Mouse (Mus musculus) right cerebral cortex, postnatal 4 days (tissue): ENCODE measurements around the gene Baiap3.
"Not testable (repeated sequence)": the region's sequence is repeated elsewhere in the genome, so short reads cannot be mapped to it uniquely, and the experiment has no call there.

Source experiments
- DNase-seq: peaks from one replicate; pipeline ENCODE4 v3.0.0-alpha.2; 2022

Gene Baiap3

DNA sequence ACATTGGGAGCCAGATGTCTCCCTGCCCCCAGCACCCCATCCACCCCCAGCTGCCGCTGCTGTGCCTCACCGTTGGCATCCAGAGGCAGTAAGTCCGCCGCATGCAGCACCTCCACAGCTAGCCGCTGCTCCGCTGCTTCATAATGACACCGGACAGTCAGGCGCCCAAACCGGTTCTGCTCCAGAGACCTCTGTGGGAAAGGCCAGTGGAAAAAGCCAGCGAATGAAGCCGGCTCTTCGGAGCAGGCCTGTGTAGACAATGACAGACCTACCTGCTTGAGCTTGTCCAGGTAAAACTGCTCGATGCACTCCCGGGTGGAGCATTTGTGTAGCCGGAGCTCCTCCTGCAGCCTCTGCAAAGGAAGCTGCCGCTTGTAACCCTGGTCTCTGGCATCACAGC is 11.9 kb downstream of the Baiap3 start:
- no peak for DNase-seq

DNA sequence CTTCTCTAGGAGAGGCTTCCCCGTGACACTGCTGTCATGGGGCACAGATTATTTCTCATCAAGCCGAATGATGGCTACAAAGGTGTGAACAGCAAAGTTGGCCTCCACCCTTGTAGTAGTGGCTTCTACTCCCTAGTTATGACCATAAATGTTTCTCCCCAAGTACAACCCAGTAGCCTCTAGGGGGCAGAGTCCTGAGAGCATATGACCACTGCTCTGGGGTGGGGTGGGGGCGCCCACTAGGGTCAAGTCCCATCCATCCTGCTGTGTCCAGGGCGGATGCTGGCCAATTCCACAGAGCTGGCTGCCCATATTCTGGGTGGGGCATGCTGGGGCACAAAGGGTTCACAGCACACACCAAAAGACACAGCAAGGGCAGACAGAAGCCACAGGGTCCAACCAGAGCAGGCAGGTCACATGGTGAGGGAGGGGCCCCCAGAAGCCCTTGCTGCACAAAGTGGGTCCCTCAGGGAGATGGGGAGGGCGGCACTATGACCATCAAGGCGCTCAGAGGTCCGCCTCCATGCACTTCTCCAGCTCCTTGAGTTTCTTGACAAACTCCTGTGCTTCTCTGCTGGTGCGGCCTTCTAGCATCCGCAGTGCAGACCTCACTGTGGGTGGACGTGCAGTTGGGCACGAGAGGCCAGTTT is 12.9 kb downstream of the Baiap3 start:
- no peak for DNase-seq

DNA sequence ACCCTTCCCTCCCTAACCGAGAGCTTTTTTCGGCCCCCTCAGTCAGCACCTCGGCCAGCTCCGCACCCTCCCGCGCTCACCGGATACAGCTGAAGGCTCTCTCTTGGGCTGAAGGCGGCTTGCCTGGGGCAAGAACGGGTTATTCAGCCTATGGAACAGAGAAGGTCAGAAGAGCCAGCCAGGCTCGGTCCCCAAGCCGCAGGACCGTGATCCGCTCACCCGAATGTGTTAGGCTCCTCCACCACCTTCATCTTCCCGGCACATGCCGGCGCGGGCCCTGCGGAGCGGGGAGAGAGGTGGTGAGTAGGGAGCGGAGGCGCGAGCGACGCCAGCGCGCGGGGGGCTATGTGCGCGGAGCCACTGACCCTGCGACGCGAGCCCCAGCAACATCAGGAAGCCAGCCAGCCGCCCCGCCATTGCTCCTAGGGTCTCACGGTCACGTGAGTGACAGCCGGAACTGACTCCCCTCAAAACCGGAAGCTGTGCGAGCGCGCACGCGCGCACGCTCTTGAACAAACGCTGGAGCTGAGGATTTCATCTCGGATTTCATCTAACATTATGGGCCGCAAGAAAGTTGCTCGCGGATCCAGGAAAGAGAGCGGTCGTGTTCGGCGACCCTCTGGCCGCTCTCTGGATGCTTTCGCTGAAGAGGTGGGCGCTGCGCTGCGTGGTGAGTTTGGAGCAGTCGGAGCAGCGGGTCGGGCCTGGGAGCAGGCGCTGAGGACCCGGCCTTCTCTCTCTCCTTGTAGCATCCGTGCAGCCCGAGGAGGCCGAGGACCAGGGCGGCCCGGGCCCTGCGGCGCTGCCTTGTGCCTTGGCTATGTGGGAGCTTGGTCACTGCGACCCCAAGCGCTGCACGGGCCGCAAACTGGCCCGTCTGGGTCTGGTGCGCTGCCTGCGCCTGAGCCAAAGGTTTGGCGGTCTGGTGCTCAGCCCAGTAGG is 16.2 kb downstream of the Baiap3 start, which contains the start of the genes Gnptg and Tsr3:
Gnptg (minus strand) TSS at position 430 of the 942 bp plus-strand sequence.
Tsr3 (plus strand) TSS at position 476 of the 942 bp plus-strand sequence.
- DNase-seq = peak; percentile 84

DNA sequence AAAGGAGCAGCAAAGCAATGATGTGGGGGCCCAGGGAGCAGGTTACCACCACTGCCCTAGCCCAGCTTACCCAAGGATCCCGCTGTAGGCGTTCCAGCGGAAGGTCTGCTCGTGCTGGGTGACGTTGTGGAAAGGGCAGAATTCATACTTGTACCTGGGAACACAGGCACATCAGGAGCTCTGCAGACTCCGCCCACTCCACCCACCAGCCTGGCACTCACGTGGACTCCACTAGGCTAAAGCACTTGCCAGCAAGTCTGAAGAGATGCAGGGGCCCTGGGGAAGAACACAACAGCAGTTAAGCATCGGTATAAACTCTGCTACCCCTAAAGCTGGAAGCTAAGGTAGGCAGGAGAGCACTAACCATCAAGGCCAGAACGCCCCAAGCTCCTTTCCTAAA is 20.5 kb downstream of the Baiap3 start:
- no peak for DNase-seq

DNA sequence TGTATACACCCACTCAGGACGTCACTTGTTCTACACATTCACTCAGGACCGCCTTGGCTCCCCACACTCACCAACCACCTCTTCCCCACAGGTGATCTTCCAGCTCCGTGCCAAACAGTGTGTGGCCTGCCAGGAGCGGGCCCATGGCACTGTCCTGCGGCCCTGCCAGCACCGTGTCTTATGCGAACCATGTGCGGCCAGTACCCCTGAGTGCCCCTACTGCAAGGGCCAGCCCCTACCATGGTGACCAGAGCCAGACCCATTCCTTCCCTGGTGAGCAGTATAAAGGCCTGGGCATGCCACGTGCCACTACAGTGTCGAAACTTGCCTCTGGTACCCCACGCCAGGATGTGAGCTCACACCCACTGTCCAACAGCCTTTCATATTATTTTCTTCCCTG is 24.5 kb downstream of the Baiap3 start:
- not testable (repeated sequence) for DNase-seq

DNA sequence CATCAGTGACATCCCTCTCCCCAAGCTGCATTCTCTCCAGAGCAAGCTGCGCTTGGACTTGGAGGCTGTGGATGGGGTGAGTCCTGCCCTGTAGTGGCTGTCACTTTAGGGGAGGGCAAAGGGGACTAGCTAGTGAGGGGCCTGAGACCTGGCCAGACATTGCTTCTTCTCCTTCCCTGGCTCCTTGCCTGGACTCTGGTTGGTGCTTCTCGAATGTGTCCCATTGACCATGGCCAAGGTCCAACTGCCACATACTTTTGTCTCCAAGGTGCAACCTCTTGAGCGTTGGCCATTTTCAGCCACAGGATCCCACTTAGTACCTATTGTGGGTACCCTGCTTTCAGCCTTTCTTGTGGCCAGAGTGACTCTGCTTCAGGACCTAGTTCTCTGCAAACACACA is 25.5 kb downstream of the Baiap3 start:
- DNase-seq = no peak

DNA sequence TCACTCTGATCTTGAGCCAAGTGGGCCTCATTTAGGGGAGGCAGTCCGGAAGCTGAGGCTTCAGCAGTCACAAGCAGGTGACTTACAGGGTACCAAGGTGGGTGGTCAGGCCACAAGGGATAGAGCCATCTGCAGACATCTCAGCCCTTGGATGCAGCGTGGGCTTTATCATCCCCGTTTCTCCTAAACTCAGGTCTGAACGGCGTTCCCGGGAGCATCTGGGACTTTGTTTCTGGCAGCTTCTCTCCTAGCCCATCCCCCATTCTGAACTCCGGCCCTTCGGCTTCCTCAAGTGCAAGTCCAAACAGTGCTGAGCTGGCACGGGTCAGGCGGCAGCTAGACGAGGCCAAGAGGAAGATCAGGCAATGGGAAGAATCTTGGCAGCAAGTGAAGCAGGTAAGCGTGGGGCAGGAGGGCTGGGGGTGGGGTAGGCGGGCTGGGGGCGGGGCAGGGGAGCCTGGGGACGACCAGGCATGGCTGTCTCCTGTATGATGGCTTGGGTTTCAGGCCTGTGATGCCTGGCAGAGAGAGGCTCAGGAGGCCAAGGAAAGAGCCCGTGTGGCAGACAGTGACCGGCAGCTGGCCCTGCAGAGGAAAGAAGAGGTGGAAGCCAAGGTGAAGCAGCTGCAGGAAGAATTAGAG is 26.0 kb downstream of the Baiap3 start:
- DNase-seq = not testable (repeated sequence)

DNA sequence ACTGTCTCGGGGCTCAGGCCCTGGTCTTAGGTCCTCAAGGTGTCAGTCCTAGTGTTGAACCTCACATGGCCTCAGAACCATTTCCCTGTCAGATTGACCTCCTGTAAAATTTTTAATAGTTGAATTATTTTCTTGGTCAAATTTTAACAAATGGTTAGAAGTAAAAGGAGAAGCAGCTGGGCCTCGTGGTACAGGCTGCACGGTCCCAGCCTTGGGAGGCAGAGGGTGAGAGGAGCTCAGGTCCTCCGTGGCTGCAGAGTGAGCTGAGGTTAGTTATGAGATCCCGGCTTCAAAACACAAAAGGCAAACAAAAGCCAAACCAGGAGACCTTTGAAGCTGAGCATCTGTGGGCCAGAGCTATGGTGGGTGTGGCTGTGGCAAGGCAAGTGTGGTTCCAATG is 28.2 kb downstream of the Baiap3 start:
- DNase-seq = no peak

DNA sequence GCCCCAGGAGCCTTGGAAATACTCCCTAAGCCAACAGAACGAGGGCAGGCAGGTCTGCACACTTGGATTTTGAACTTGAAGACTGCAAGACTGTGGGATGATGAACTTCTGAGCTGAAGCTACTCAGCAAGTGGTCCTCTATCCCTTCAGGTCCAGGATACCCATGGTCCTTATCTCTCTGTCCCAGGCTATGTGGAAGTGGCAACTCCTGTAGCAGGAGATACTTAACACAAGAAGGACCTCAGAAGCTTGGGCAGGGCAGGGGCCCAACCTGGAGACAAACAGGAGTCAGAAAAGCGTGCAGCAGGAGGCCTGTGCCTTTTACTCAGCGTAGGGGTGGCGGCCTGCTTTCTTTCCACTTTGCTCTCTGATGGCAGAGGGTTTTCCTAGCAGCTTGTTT is 30.5 kb downstream of the Baiap3 start:
- no peak for DNase-seq

DNA sequence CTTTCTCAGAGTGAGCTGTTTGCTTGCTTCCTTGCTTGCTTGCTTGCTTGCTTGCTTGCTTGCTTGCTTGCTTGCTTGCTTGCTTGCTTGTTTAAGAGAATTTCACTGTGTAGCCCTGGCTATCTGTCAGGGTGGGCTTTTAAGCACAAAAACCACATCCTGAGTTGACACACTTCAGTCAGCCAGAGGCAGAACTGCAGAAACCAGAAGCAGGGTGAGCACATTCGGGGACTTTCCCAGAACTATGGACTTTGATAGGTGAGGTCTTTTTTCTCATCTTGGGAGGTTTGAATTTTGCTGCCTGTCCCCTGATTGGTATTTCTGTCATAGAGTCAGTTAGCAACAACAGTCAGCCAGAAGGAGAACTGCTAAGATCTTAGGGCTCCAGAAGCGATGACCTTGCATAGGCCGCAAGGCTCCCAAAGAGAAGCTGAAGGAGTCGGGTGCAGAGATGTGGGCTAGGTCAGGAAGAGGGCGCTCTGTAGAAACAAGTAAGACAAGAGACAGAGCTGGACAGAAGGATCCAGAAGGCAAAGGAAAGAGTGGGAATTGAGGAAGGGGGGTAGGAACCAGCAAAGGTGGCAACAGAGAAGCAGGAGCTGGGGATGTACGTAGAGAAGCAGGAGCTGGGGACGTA is 31.5 kb downstream of the Baiap3 start:
- DNase-seq = no peak

DNA sequence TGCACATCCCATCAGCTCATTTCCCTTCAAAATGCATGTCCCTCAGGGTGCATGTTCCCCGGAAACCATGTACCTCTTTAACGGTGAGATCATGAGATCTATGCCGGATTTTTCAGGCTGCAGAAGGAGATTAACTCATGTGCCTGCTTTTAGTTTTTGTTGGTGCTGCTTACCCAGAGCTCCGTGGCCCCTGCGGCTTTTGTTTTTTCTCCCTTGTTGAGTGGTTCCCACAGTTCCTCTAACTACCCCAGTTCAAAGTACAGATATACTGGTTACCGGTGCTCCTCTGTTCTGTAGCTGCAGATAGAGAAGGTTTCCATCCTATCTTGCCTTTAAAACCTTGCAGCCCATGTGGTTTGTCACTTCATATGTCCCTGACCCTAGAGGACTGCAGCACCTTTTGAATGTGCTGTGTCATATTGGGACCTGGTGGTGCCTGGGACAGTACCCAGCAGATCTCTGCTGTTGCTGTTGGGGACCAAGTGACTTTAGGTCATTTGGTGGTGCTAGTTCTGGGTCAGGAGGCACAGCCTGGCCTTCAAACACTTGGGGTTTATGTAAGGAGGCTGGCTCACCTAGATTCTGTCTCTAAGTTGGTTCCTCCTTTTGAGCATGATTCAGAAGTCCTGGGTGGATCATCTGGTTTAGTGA is 33.1 kb downstream of the Baiap3 start:
- no peak for DNase-seq

DNA sequence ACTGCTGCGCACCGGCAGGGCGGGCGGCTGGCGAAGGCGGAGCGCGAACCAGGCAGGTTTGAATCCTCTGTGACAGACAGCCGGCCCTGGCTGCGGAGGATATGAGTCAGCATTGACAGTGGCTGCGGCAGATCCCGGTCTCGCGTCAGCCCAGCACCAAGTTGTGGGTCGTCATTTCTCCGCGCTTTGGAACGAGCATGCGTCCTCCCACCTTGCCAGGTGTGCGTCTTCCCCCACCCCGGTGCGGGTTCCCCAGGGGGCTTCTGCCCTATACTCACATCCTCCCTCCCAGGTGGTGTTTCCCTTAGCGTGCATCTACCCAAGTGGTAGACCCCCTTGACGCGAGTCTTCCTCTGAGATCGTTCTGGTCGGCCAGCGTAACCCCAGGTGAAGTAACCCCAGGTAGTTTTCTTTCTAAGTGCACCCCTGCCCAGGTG is 33.6 kb downstream of the Baiap3 start:
- DNase-seq = not testable (repeated sequence)

DNA sequence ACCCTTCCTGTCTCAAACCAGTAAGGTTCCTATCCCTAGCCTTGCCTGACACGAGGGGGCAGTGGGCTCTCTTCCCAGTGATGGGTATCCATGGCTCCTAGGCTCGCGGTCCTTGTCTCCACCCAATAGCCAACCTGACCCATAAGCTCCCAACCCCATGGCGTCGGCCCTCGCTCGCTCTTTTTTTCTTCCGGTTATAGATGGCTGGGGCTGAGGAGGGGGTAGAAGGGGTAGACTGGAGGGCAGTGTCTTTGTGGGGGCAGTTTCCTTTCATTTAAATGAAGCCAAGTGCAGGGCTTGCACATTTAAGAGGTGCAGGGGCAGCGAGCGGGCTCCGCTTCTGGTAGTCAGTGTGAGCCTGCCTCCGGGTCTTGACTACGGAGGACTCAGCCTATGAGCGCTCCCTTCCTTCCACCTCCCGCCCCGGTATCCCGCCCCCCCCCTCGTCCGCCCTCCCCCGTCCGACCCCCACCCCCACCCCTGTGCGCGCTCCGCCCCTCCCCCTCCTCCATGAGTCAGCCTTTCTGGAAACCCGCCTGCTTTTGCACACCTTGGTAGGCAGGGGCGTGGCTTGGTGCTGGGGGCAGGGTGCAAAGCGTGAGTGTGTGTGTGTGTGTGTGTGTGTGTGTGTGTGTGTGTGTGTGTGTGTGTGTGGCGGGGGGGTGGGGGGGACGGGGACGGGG is 34.2 kb downstream of the Baiap3 start:
- peak; percentile 65 for DNase-seq

DNA sequence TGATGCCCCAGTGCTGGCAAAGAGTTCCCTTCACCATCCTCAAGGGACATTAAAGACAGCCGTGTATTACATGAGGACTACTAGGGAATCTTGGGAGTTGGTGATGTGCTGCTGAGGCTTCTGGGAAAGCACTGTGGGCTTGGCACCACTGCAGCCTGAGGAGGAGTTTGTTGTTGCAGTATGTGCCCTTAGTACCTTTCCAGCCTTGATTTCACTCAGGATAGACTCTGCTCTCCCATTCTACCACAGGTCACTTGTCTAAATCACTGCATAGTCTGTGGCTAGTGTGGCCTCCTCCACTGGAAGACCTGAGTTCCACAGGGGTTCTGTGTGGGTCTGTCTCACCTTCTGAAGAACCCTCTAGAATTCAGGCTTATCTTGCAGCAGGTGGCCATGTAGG is 35.4 kb downstream of the Baiap3 start:
- DNase-seq = no peak

DNA sequence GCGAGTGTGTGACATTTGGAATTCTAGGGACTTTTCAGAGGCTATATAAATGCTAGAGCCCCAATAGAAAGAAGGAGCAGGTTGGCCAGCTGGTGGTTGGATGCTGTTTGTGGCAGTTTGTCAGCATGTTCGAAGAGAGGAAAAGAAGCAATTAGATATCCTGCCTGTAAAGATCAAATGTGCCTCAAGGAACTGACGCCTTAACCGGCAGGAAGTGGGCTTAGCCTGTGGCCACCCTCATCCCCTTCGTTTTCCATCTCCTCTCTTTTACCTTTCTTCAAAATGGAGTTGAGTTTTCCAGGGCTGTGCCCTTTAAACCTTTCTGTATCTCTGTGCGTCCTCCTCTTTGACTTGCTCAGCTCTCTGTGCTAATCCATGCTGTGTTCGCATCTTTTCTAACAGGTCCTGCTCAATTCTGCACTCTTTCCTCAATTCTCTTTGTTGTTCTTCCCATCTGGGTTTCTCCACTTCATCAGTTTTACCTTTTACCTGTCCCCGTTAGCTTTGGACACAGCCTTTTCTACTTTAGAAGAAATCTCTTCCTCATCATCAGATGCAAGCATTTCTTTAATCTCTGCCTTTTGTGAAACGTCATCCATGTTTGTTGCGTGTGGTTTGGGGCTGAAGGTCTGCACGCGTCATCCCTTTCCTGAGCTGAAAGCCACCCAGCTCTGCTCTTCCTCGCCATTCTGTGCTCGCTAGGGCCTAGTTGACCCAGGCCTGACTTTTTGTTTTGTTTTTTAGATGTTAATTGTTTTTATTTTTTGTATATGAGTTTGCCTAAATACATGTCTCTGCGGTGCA is 36.5 kb downstream of the Baiap3 start:
- DNase-seq = no peak

DNA sequence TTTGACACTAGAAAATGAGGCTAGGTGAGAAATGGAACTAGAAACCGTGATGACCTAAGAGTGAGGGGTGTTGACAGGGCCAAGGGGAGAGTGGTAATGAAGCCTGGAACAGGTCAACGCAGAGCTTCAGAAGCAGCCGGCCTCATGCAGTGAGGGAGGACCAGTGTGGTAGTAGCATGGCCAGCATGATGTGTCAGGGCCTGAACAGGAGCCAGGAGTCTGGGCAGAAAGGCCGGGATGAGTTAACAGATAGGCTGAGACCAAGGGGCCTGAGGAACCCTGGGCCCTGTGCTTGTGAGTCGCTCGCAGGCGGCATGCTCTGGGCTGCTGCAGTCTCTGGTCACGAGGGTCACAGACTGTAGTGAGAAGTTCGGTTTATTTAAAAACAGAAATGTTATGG is 37.2 kb downstream of the Baiap3 start:
- DNase-seq = no peak

DNA sequence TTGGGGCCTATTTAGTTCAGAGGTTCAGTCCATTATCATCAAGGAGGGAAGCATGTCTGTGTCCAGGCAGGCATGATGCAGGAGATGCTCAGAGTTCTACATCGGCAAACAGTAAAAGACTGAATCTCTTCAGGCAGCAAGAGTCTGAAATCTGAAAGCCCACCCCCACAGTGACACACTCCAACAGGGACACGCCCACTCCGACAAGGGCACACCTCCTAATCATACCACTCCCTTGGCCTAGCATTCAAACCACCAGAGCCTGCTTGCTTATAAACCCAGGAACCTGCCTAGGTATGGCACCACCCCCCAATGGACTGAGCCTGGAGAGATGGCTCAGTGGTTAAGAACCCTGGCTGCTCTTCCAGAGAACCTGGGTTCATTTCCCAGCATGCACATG is 40.7 kb downstream of the Baiap3 start:
- no peak for DNase-seq

DNA sequence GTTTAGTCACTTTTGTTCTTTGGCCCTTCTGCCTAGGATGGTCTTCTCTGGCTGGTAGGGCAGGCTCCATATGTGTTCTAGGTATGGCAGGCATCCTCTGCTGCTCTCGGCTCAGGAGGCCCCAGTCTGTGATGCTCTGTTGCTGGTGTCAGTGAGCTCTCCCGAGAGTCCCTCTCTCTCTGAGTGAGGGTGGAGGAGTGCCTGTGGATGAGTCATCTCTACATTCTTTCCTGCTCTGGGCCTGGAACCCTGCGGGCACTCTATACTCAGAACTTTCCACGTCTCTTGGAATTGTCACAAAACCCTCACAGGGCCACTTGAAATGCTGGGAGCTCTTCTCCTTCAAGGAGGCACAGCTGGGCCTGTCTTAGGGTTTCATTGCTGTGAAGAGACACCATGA is 44.5 kb downstream of the Baiap3 start:
- DNase-seq = no peak

DNA sequence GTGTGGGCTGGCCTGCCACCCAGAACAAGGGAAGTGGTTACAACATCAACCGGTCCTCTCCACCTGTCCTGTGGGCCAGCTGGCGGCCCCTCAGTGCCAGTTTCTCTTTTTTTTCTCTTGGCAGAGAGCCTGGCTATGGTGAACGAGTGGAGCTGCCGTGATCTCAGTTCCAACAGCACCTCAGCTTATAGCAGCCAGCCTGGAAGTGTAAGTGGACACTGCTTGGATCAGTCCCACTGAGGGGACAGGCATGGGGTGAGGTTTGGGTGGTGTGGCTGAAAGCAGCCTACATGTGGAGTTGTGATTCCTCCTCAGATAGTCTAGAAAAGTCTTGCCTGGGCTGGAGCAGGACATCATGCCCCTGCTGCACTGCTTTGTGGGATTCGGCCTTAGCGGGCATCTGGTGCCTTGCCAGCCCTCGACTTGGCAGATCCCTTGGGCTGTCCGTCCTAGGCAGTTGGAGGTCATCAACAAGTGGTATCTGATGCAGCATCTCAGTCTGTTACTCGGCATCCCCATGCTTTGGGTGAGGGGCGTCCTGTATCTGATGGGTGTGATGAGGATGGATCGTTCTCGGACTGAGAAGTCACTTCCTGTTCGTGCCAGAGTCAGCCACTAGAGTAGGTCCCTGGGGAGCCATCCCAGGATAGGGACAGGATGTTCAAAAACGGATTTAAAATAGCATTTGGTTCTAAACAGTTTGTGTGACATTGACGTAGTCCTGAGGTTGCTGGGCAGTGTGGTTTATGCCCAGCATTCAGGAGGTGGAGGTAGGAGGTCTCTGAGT is 45.3 kb downstream of the Baiap3 start:
- DNase-seq = no peak

DNA sequence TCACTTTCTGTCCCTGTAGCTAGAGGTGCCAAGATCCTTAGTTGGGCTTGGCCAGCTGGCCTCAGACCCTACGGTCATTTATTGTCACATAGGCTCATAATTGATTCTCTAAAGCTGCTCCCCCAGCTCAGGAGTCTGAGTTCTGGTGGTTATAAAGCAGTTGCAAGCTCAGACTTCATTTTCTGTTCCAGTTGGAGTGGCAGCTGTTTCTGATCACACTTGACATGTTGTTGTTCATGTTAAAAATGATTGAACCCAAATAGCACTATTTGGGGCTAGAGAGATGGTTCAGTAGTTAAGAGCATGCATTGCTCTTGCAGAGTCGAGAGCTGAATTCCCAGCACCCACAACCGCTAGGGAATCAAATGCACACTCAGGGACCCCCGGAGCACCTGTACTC is 46.2 kb downstream of the Baiap3 start:
- no peak for DNase-seq
